Mouse (Mus musculus): Measurements from ENCODE around the gene Bud13. TPM values are rescaled to one million over a fixed set of nuclear protein-coding genes. Genes with fewer than 3 reads are reported as not detected.

Bud13 gene
- polyA plus RNA-seq, 1 experiment from 2014 or later: 20.0 TPM

DNA sequence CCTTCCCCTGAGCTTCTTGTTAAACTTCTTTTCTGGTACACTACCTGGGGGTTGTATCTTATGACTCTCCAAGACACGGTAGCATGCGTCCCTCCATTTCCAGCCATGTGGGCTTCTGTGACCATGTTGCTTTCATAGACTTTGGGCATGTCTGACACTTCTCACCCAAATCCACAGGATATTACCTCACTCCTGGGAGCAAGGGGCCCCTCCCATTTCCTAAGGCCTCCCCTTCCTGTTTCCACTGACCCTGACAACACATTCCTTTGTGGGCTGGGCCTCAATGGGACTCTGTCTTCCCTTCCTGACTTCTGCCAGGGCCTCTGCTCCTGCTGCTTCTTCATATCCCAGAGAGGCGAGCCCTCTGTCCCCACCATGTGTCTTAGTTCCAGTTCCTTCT, 25.3 kb upstream of the Bud13 start:
- Histone ChIP-seq H3K27ac (no peak overlapping the region), H3K27me3 (replicated peaks) (no peaks in the 10 kb centered on the region), H3K4me3 (replicated peaks) (no peak overlapping the region), H3K9me3 (no peaks in the 10 kb centered on the region), H3K9ac (no peak overlapping the region), H3K36me3 (no peaks in the 10 kb centered on the region), H3K4me1 (replicated peaks) (no peaks in the 10 kb centered on the region), H3K4me2 (replicated peaks) (no peak overlapping the region)
- 84% methylated on average over 3 of the region's 3 CpGs for WGBS
- 0 out of 2 replicates have a peak, but pooled peaks have one; percentile 28 for ATAC-seq

DNA sequence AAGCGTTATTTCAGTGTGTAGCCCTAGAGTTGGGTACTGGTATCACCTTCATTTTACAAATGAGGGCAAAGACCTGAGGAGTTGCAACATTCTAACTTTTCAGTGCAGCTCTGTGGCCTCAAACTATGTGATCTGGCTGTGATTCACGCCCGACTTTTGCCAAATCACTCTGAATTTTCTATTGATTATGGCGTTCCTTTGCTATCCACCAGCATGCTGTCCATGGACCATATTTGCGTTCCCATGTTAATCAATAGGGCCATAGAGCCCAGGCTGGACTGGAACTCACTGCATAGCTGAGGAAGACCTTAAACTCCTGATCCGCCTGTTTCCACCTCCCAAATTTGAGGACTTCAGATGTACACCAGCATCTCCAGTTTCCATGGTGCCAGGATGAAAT, 23.7 kb upstream of the Bud13 start:
- no peaks in the 10 kb centered on the region for H3K4me1 ChIP-seq (replicated peaks)
- H3K4me2 ChIP-seq (replicated peaks): no peak overlapping the region
- no peaks in the 10 kb centered on the region for H3K36me3 ChIP-seq
- WGBS: 87% methylated on average over 6 of the region's 6 CpGs
- no peak overlapping the region for H3K27ac ChIP-seq
- H3K9me3 ChIP-seq: no peaks in the 10 kb centered on the region
- H3K9ac ChIP-seq: no peak overlapping the region
- no peak for ATAC-seq
- H3K4me3 ChIP-seq (replicated peaks): no peak overlapping the region
- H3K27me3 ChIP-seq (replicated peaks): no peaks in the 10 kb centered on the region

DNA sequence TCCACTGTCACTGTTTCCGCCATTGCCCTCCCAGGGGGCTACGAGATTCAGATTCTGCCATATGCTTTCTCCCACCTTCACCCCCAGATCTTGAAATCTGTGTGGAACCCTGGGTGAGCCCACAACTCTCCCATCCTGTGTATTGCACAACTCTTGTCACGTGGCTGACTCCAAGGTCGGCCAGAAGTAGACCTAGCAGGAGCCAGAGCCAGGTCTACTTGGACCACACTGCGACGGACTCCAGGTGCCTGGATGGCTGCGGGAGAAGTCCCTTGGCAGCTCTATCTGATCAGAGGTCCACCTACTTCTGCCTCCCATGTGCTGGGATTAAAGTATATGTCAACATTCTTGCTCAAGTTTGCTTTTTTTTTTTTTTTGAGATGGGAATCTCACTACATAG, 21.7 kb upstream of the Bud13 start:
- Histone ChIP-seq H3K4me3 (replicated peaks) (no peak overlapping the region), H3K27ac (no peak overlapping the region), H3K9me3 (no peaks in the 10 kb centered on the region), H3K36me3 (no peaks in the 10 kb centered on the region), H3K4me1 (replicated peaks) (no peaks in the 10 kb centered on the region), H3K27me3 (replicated peaks) (no peaks in the 10 kb centered on the region), H3K9ac (no peak overlapping the region), H3K4me2 (replicated peaks) (no peak overlapping the region)
- 83% methylated on average over 7 of the region's 7 CpGs for WGBS
- ATAC-seq: no peak

DNA sequence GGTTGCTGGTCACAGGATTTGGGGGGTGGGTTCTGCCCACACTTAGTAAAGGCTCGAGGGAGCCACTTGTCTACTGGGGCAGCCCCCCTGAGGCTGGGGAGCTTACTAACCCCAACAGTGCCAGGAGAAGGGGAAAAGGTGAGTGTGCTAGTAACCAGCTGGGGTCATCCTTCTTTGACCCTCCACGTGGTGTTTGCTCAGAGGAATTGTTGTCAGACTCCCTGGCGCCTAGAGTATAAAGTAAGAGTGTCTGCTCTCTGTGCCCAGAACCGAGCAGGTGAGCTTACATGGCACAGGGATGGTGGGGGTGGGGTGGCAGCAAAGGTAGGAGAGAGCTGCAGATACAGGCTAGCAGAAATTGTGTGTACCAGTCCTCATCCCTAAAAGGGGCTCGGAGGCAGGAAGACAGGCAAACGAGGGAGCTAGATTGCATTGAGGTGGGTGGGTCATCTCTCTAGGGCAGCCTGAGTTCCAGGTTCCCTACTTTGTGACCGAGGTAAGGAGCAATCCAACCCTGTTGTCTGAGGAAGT, 14.4 kb upstream of the Bud13 start, which contains the start of gene Apoa5:
Apoa5 (plus strand) TSS at position 291 of the 531 bp plus-strand sequence.
- H3K36me3 ChIP-seq: no peaks in the 10 kb centered on the region
- H3K4me2 ChIP-seq (replicated peaks): no peak within 1 kb of the TSS
- H3K27ac ChIP-seq: no peak within 1 kb of the TSS
- H3K4me3 ChIP-seq (replicated peaks): no peak within 1 kb of the TSS
- no peaks in the 10 kb centered on the region for H3K4me1 ChIP-seq (replicated peaks)
- WGBS: 40% methylated on average over 7 of the region's 7 CpGs
- no peaks in the 10 kb centered on the region for H3K9me3 ChIP-seq
- peaks cover 15% of the 10 kb centered on the region for H3K27me3 ChIP-seq (replicated peaks)
- no peak within 1 kb of the TSS for H3K9ac ChIP-seq
- ATAC-seq: no peak

DNA sequence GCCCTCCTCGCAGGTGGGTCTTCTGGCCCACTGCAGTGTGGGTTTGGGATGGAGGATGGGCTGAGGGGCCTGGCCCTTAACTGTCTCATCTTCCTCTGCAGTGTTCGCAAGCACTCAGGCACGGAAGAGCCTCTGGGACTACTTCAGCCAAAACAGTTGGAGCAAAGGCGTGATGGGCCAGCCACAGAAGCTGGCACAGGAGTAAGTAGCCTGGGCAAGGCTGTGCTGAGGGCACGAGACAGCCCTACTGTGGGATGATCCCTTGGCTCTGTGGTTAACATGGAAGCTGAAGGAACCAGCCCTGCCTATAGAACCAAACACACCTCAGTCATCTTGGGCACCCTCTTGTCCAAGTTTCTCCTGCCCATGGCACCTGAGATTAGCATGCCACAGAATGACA, 13.7 kb upstream of the Bud13 start:
- 0 out of 2 replicates have a peak, but pooled peaks cover 6% of the 10 kb centered on the region for H3K4me1 ChIP-seq (replicated peaks)
- no peaks in the 10 kb centered on the region for H3K36me3 ChIP-seq
- H3K27me3 ChIP-seq (replicated peaks): peaks cover 15% of the 10 kb centered on the region
- no peak overlapping the region for H3K4me2 ChIP-seq (replicated peaks)
- 85% methylated on average over 5 of the region's 5 CpGs for WGBS
- H3K4me3 ChIP-seq (replicated peaks): no peak overlapping the region
- H3K27ac ChIP-seq: no peak overlapping the region
- no peak overlapping the region for H3K9ac ChIP-seq
- H3K9me3 ChIP-seq: no peaks in the 10 kb centered on the region
- ATAC-seq: no peak

DNA sequence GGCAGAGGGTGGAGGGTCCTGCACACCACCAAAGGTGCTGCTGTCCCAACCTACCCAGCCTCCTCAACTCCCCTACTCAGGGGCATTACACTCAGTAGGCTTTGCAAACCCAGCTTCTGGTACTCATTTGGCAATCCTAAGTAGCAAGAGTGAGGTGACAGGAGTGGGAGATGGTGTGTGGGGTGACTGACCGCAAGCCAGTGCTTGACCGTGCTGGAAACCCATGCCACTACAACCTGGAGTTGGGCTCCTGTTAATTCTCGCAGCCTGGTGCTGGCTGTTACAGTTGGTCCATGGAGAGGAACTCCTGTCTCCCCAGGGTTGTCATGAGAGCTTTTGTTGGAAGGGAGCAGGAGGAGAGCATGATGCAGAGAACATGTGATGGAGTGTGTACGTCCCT, 12.0 kb upstream of the Bud13 start:
- Histone ChIP-seq H3K27ac (no peak overlapping the region), H3K9me3 (no peaks in the 10 kb centered on the region), H3K9ac (no peak overlapping the region), H3K4me3 (replicated peaks) (no peak overlapping the region), H3K36me3 (0 out of 2 replicates have a peak, but pooled peaks cover 10% of the 10 kb centered on the region), H3K27me3 (replicated peaks) (peaks cover 15% of the 10 kb centered on the region), H3K4me2 (replicated peaks) (no peak overlapping the region), H3K4me1 (replicated peaks) (0 out of 2 replicates have a peak, but pooled peaks cover 6% of the 10 kb centered on the region)
- 95% methylated on average over 4 of the region's 4 CpGs for WGBS
- no peak for ATAC-seq

DNA sequence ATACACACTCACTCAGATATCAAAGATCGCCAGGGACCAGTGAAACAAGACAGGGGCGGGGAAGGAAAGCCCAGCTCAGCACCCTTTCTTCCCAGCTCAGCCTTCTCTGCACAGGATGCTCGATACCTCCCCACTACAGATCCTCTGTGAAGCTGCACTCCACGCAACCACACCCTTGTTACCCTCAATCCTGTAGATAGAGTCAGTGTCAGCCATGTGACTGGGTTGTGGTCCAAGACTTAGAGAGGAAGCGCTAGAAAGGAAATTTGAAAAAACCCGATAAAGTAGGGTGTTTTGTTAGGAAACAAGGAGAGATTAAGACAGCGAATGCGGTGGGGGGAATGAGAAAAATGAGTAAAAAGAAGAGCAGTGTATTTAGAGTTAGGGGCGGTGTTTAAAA, 10.7 kb upstream of the Bud13 start:
- no peak for ATAC-seq
- H3K27me3 ChIP-seq (replicated peaks): peaks cover 15% of the 10 kb centered on the region
- H3K9me3 ChIP-seq: no peaks in the 10 kb centered on the region
- H3K4me2 ChIP-seq (replicated peaks): no peak overlapping the region
- WGBS: 76% methylated on average over 9 of the region's 9 CpGs
- H3K36me3 ChIP-seq: 0 out of 2 replicates have a peak, but pooled peaks cover 13% of the 10 kb centered on the region
- no peak overlapping the region for H3K27ac ChIP-seq
- H3K9ac ChIP-seq: no peak overlapping the region
- H3K4me1 ChIP-seq (replicated peaks): 0 out of 2 replicates have a peak, but pooled peaks cover 6% of the 10 kb centered on the region
- H3K4me3 ChIP-seq (replicated peaks): no peak overlapping the region

DNA sequence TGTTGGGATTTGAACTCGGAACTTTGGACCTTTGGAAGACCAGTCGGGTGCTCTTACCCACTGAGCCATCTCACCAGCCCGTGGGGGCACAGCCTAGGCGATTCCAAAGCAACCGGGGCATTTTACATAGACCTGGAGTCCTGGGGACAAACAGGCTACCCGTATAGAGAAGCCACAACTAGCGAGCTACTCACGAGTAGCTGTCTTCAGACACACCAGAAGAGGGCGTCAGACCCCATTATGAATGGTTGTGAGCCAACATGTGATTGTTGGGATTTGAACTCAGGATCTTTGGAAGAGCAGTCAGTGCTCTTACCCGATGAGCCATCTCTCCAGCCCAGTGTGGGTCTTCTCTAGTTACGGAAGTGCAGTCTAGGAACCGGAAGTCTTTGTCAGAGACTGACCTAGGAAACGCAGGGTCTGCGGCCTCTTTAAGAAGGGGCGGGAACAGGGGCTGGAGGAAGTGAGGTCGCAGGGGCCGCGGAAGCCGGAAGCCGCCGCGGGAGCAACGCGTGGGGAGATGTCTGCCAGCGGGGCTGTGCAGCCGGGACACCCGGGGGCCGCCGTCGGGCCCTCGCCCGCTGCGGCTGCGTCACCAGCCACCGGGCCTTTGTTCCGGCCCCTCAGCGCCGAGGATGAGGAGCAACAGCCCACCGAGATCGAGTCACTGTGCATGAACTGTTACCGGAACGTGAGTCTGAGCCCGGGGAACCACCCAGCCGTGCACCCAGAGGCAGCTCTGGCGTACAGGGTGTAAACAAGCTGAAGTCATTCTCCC, 9.9 kb upstream of the Bud13 start, which contains the start of gene Zpr1:
Zpr1 (plus strand) TSS at position 388 of the 778 bp plus-strand sequence.
- peak within 1 kb of the TSS; percentile 54 for H3K27ac ChIP-seq
- no peaks in the 10 kb centered on the region for H3K9me3 ChIP-seq
- 5% methylated on average over 45 of the region's 45 CpGs for WGBS
- H3K4me3 ChIP-seq (replicated peaks): peak within 1 kb of the TSS; percentile 94
- H3K36me3 ChIP-seq: peaks cover 21% of the 10 kb centered on the region; the same call in 1 of the 2 replicates
- H3K27me3 ChIP-seq (replicated peaks): peaks cover 15% of the 10 kb centered on the region
- ATAC-seq: peak; percentile 97
- H3K4me2 ChIP-seq (replicated peaks): peak within 1 kb of the TSS; percentile 82
- H3K9ac ChIP-seq: peak within 1 kb of the TSS; percentile 64
- H3K4me1 ChIP-seq (replicated peaks): 0 out of 2 replicates have a peak, but pooled peaks cover 6% of the 10 kb centered on the region

DNA sequence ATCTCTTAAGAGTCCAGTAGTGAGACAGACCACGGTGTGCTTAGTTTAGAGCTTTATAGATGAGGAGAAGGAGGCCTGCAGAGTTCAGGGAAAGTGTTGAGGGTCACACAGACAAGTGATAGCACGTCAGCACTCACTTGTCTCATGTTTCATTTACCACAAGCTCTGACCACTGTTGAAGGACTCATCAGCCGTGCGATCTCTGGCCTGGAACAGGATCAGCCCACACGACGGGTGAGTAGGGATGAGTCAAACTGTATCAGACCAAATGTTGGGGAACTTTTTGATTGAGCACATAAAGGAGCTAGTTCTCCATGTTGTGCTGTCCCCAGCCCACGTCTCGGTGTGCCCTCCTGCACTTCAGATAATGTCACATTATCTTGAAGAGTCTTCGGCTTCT, 8.3 kb upstream of the Bud13 start:
- Histone ChIP-seq H3K27ac (no peak overlapping the region), H3K4me2 (replicated peaks) (peak overlapping the region; percentile 82; the same call in 1 of the 2 replicates), H3K9me3 (no peaks in the 10 kb centered on the region), H3K4me3 (replicated peaks) (no peak overlapping the region), H3K4me1 (replicated peaks) (0 out of 2 replicates have a peak, but pooled peaks cover 6% of the 10 kb centered on the region), H3K36me3 (peaks cover 25% of the 10 kb centered on the region), H3K9ac (no peak overlapping the region), H3K27me3 (replicated peaks) (peaks cover 13% of the 10 kb centered on the region)
- 91% methylated on average over 9 of the region's 9 CpGs for WGBS
- ATAC-seq: no peak

DNA sequence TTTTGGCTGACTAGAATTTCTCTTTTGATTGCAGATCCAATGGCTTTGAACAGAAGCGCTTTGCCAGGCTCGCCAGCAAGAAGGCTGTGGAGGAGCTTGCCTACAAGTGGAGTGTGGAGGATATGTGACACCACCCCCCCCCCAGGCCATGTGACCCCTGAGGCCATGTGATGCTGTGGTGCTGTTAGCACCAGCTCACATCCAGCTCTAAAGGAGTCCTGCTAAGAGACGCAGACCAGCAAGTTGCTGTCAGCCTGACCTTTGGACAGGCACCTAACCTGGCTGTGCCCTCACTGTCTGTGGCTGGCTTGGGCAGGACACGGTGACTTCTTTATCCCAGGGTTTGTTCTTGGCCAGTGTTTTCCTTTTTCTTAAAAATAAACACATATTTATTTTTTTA, 15.6 kb downstream of the Bud13 start:
- H3K27ac ChIP-seq: no peak overlapping the region
- no peaks in the 10 kb centered on the region for H3K27me3 ChIP-seq (replicated peaks)
- H3K4me1 ChIP-seq (replicated peaks): no peaks in the 10 kb centered on the region
- no peak overlapping the region for H3K4me2 ChIP-seq (replicated peaks)
- ATAC-seq: no peak
- WGBS: 81% methylated on average over 4 of the region's 4 CpGs
- H3K36me3 ChIP-seq: peaks cover 32% of the 10 kb centered on the region
- no peaks in the 10 kb centered on the region for H3K9me3 ChIP-seq
- no peak overlapping the region for H3K4me3 ChIP-seq (replicated peaks)
- H3K9ac ChIP-seq: no peak overlapping the region

DNA sequence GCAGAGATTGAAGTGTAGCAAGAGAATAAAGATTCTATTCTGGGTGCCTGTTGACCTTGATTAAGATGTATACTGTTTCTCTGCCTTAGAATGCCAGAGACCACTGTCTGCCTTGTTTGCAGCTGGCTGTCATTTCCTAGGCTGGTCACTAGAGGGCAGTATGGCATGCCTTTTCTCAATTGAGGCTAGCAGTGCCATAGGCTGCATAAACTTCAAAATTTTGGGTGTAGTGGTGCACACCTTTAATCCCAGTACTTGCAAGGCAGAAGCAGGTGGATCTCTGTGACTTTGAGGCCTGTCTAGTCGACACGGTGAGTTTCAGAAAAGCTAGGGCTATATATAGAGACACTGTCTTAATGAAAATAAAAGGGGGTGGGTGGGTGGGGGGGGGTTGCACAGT, 19.3 kb downstream of the Bud13 start:
- H3K27me3 ChIP-seq (replicated peaks): no peaks in the 10 kb centered on the region
- H3K4me1 ChIP-seq (replicated peaks): no peaks in the 10 kb centered on the region
- no peak overlapping the region for H3K9ac ChIP-seq
- 9% methylated on average over 2 of the region's 2 CpGs for WGBS
- no peaks in the 10 kb centered on the region for H3K9me3 ChIP-seq
- H3K4me2 ChIP-seq (replicated peaks): no peak overlapping the region
- no peak overlapping the region for H3K27ac ChIP-seq
- no peak; the same call in 1 of the 2 replicates for ATAC-seq
- no peak overlapping the region for H3K4me3 ChIP-seq (replicated peaks)
- peaks cover 16% of the 10 kb centered on the region for H3K36me3 ChIP-seq

DNA sequence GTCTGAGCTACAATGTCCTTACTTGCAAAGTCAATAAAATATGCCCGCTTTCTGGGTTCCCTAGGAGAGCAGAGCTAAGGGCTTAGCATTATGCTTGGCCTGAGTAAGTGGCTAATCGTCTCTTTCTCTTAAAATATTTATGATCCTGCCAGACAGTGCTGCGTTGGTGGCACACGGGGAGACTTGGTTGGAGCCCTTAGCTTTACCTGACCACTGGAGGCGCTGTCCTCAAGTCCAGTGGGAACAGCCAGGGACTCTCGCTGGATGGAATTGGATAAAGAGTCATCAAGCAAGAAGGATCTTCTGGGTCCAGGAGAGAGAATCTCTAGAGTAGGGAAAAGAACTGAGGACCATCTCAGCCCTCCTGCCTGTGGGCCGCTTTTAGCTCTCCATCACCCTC, 26.3 kb downstream of the Bud13 start:
- Histone ChIP-seq H3K27ac (no peak overlapping the region), H3K9me3 (no peaks in the 10 kb centered on the region), H3K4me3 (replicated peaks) (no peak overlapping the region), H3K4me1 (replicated peaks) (0 out of 2 replicates have a peak, but pooled peaks cover 5% of the 10 kb centered on the region), H3K9ac (no peak overlapping the region), H3K4me2 (replicated peaks) (no peak overlapping the region), H3K36me3 (no peaks in the 10 kb centered on the region), H3K27me3 (replicated peaks) (0 out of 2 replicates have a peak, but pooled peaks cover 3% of the 10 kb centered on the region)
- ATAC-seq: no peak
- 10% methylated on average over 7 of the region's 7 CpGs for WGBS

Measured in intestine, embryonic 15.5 days (tissue).